23 mouse cellular contexts compared by ENCODE assay signal in the genomic region with DNA sequence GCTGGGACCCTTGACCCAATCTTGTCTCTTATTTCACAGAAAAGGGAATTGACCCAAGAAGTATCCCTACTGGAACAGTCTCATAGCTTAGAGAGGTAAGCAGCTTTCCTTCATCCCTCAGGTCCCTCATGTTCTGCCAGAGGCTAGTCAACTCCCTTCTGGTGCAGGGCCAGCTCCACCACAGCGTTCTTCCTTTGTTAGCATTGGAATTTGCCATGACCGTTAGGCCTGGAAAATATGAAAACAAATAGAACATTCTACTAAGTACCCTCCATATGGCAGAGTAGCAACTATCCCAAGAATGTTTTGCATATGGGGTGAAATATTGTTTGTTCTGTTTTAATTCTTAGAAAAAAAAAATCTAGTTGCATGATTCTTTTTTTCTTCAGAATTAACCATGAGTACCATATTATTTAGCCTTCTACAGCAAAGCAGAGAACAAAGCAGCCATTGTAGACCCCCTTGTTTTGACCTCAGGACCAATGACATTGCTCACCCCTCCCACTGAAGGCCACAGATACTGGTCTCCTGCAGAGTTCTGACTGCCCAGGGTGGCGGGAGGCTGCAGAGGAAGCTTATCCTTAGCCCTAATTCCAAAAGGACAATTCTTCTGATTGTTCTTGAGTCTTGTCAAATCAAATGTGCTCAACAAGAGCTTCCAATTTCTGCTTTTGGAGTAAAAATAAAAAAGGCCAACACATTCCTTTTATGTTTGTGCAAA.
DNase-seq lines count a peak whose midpoint lies in the region; ATAC-seq lines count a peak whose summit lies in the region.
"Had no signal": no experiment of that assay in that cellular context is flagged by ENCODE, and none has a peak within 500 bp of the region (broad histone marks: within the 10 kb centered on the region; RNA-seq: fewer than 3 reads in every experiment).

No protein-coding gene starts in this region.

- no peak for ATAC-seq in hindbrain, embryonic 12.5 days (ENCODE audit: low FRiP score)
- no peak for ATAC-seq in neural tube, embryonic 11.5 days (ENCODE audit: insufficient read depth, low FRiP score, low TSS enrichment)
- ATAC-seq: midbrain, embryonic 16.5 days had no signal

- no peaks in the 10 kb centered on the region for H3K36me3 ChIP-seq in hindbrain, embryonic 10.5 days
- no peaks in the 10 kb centered on the region for H3K36me3 ChIP-seq in hindbrain, embryonic 12.5 days
- no peaks in the 10 kb centered on the region for H3K36me3 ChIP-seq in neural tube, embryonic 11.5 days (ENCODE audit: control insufficient read depth, insufficient read depth, low read length)
- H3K36me3 ChIP-seq: forebrain, embryonic 12.5 days; heart, embryonic 15.5 days; kidney, embryonic 15.5 days; limb, embryonic 15.5 days; liver, embryonic 15.5 days had no signal

- no peak overlapping the region for H3K9ac ChIP-seq in hindbrain, embryonic 12.5 days
- H3K9ac ChIP-seq in neural tube, embryonic 11.5 days (ENCODE audit: low read length): no peak overlapping the region
- H3K9ac ChIP-seq: forebrain, embryonic 12.5 days; heart, embryonic 15.5 days; kidney, embryonic 15.5 days; limb, embryonic 15.5 days; liver, embryonic 15.5 days had no signal

- 0 out of 2 replicates have a peak, but pooled peaks cover 6% of the 10 kb centered on the region for H3K4me1 ChIP-seq in hindbrain, embryonic 10.5 days (replicated peaks)
- peaks cover 2% of the 10 kb centered on the region; the same call in 1 of the 2 replicates for H3K4me1 ChIP-seq in hindbrain, embryonic 12.5 days
- H3K4me1 ChIP-seq in neural tube, embryonic 11.5 days (ENCODE audit: control insufficient read depth, insufficient read depth, low read length): no peaks in the 10 kb centered on the region
- H3K4me1 ChIP-seq: forebrain, embryonic 12.5 days; heart, embryonic 15.5 days; kidney, embryonic 15.5 days; limb, embryonic 15.5 days; liver, embryonic 15.5 days had no signal

- no peak overlapping the region for H3K4me2 ChIP-seq in hindbrain, embryonic 12.5 days (replicated peaks)
- H3K4me2 ChIP-seq in neural tube, embryonic 11.5 days (ENCODE audit: low read depth): no peak overlapping the region
- H3K4me2 ChIP-seq: forebrain, embryonic 12.5 days; heart, embryonic 15.5 days; kidney, embryonic 15.5 days; limb, embryonic 15.5 days; liver, embryonic 15.5 days had no signal

- peak overlapping the region; percentile 35; the same call in 1 of the 2 replicates for H3K27ac ChIP-seq in hindbrain, embryonic 10.5 days
- H3K27ac ChIP-seq in hindbrain, embryonic 12.5 days: no peak overlapping the region
- H3K27ac ChIP-seq in neural tube, embryonic 11.5 days (ENCODE audit: low read depth, low read length): no peak overlapping the region
- H3K27ac ChIP-seq: forebrain, embryonic 12.5 days; heart, embryonic 15.5 days; kidney, embryonic 15.5 days; limb, embryonic 15.5 days; liver, embryonic 15.5 days; macrophage had no signal

- no peaks in the 10 kb centered on the region for H3K27me3 ChIP-seq in hindbrain, embryonic 10.5 days (ENCODE audit: insufficient read depth, poor library complexity, severe bottlenecking)
- no peaks in the 10 kb centered on the region for H3K27me3 ChIP-seq in hindbrain, embryonic 12.5 days
- no peaks in the 10 kb centered on the region for H3K27me3 ChIP-seq in neural tube, embryonic 11.5 days (ENCODE audit: control insufficient read depth, insufficient read depth, low read length)
- H3K27me3 ChIP-seq: CH12.LX; forebrain, embryonic 12.5 days; heart, embryonic 15.5 days; kidney, embryonic 15.5 days; limb, embryonic 15.5 days; liver, embryonic 15.5 days had no signal

- no peaks in the 10 kb centered on the region for H3K9me3 ChIP-seq in hindbrain, embryonic 10.5 days
- H3K9me3 ChIP-seq in hindbrain, embryonic 12.5 days (replicated peaks): no peaks in the 10 kb centered on the region
- no peaks in the 10 kb centered on the region for H3K9me3 ChIP-seq in neural tube, embryonic 11.5 days (ENCODE audit: control insufficient read depth, low read length)
- H3K9me3 ChIP-seq: forebrain, embryonic 12.5 days; heart, embryonic 15.5 days; kidney, embryonic 15.5 days; limb, embryonic 15.5 days; liver, embryonic 15.5 days had no signal

- no peak overlapping the region for H3K4me3 ChIP-seq in hindbrain, embryonic 10.5 days
- H3K4me3 ChIP-seq in hindbrain, embryonic 12.5 days: no peak overlapping the region
- no peak overlapping the region for H3K4me3 ChIP-seq in neural tube, embryonic 11.5 days (ENCODE audit: low read depth, low read length)
- H3K4me3 ChIP-seq: forebrain, embryonic 12.5 days; gastrocnemius, adult 2 months; heart, embryonic 15.5 days; kidney, embryonic 15.5 days; limb, embryonic 15.5 days; liver, embryonic 15.5 days had no signal

- peak; percentile 13 for DNase-seq in hindbrain, embryonic 10.5 days (ENCODE audit: low spot score)
- peak; percentile 13 for DNase-seq in neural tube, embryonic 11.5 days (ENCODE audit: low spot score)
- DNase-seq in neural tube, embryonic 10.5 days (ENCODE audit: extremely low spot score, low spot score): no peak
- peak; percentile 18 for DNase-seq in brain, adult 2 months (ENCODE audit: low read depth, low spot score)
- no peak for DNase-seq in spleen, adult 12 weeks (ENCODE audit: low spot score)
- no peak for DNase-seq in adrenal gland, postnatal 36 days
- DNase-seq: adrenal gland, postnatal 14 days; B cell, adult 2 months; cerebellum, adult 11-12 months; gastrocnemius, adult 2 months; heart, postnatal 36 days; kidney, adult 11 months; layer of hippocampus, adult 9-11 months; right cerebral cortex, postnatal 14 days had no signal

- 43% methylated on average over 3 of the region's 3 CpGs for WGBS in hindbrain, embryonic 10.5 days
- WGBS in hindbrain, embryonic 12.5 days: 34% methylated on average over 3 of the region's 3 CpGs
- WGBS in neural tube, embryonic 11.5 days: 56% methylated on average over 3 of the region's 3 CpGs

Comparison
In these comparisons a context has a peak if more than half of its experiments do, and no peak if none do; other contexts are left out.
1. DNase-seq: peak in hindbrain, embryonic 10.5 days (single experiment), neural tube, embryonic 11.5 days (single experiment) and brain, adult 2 months (single experiment); none in neural tube, embryonic 10.5 days (single experiment), spleen, adult 12 weeks (single experiment) and adrenal gland, postnatal 36 days (0 of 2).